Mouse (Mus musculus) MEL (cell line): ENCODE data around the gene Tnfaip1. TPM values are rescaled to one million over a fixed set of nuclear protein-coding genes. Genes with fewer than 3 reads are reported as not detected.

ENCODE experiments used
- DNase-seq: peaks from one replicate; pipeline ENCODE4 v3.0.0; 2011; ENCODE audit warnings: low read depth, low spot score
- H3K27ac ChIP-seq: 2 replicates; pipeline ENCODE4 v1.5.1; 2012; ENCODE audit warnings: low read depth, mild to moderate bottlenecking, control low read depth, low read length, moderate library complexity; ENCODE audit not compliant: control insufficient read depth
- H3K27me3 ChIP-seq, 2 experiments: fragments of 150-350 bp in 1 of 2; sonication (generic) in 1 of 2; 2 replicates each; pipeline ENCODE4 v1.6.1; 2012; ENCODE audit warnings: low read length in 2 of 2, mild to moderate bottlenecking in 2 of 2, improper control_type of control experiment in 1 of 2, moderate library complexity in 1 of 2; ENCODE audit not compliant: insufficient read depth in 2 of 2, control insufficient read depth in 1 of 2
- H3K36me3 ChIP-seq, 2 experiments: 2 replicates each; pipeline ENCODE4 v1.6.1; 2012 to 2014; ENCODE audit warnings: low read length in 2 of 2, improper control_type of control experiment in 1 of 2, inconsistent platforms in 1 of 2, mild to moderate bottlenecking in 1 of 2; ENCODE audit not compliant: insufficient read depth in 2 of 2, control insufficient read depth in 1 of 2
- H3K4me1 ChIP-seq, 2 experiments: fragments of 150-350 bp in 1 of 2; sonication (generic) in 1 of 2; 2 replicates each; pipeline ENCODE4 v1.6.1; 2012; ENCODE audit warnings: low read length in 2 of 2, improper control_type of control experiment in 1 of 2, mild to moderate bottlenecking in 1 of 2; ENCODE audit not compliant: insufficient read depth in 2 of 2, control insufficient read depth in 1 of 2
- H3K4me3 ChIP-seq, 2 experiments: fragments of 150-350 bp in 1 of 2; sonication (generic) in 1 of 2; 2 replicates each; pipeline ENCODE4 v1.5.1; 2012; ENCODE audit warnings: low read depth in 2 of 2, low read length in 2 of 2, mild to moderate bottlenecking in 2 of 2, moderate library complexity in 2 of 2, control low read depth in 1 of 2, improper control_type of control experiment in 1 of 2; ENCODE audit not compliant: control insufficient read depth in 1 of 2, insufficient read depth in 1 of 2
- H3K79me2 ChIP-seq: 2 replicates; pipeline ENCODE4 v1.6.1; 2012; ENCODE audit warnings: mild to moderate bottlenecking, low read length, moderate library complexity; ENCODE audit not compliant: control insufficient read depth, poor library complexity, insufficient read depth
- H3K9ac ChIP-seq: 2 replicates; pipeline ENCODE4 v1.6.1; 2012; ENCODE audit warnings: low read depth, mild to moderate bottlenecking, control low read depth, low read length, moderate library complexity; ENCODE audit not compliant: control insufficient read depth, poor library complexity, severe bottlenecking
- H3K9me3 ChIP-seq: fragments of 150-350 bp; sonication (generic); replicated peaks from 2 replicates; pipeline ENCODE4 v1.6.1; 2012; ENCODE audit warnings: mild to moderate bottlenecking, low read length, improper control_type of control experiment, moderate library complexity; ENCODE audit not compliant: insufficient read depth
- BHLHE40 ChIP-seq: IDR thresholded peaks from 2 replicates; pipeline ENCODE4 v1.6.1; 2012; ENCODE audit warnings: low read depth, mild to moderate bottlenecking, inconsistent platforms, low read length, improper control_type of control experiment, borderline replicate concordance
- CHD2 ChIP-seq: IDR thresholded peaks from 2 replicates; pipeline ENCODE4 v1.6.1; 2011; ENCODE audit warnings: low read length, improper control_type of control experiment
- CTCF ChIP-seq, 3 experiments: IDR thresholded peaks in 2 of 3; conservative IDR thresholded peaks in 1 of 3; 2 replicates each; pipeline ENCODE4 v1.5.1; 2011 to 2012; ENCODE audit warnings: low read length in 3 of 3, low read depth in 2 of 3, mild to moderate bottlenecking in 2 of 3, improper control_type of control experiment in 1 of 3, inconsistent platforms in 1 of 3, mixed read lengths in 1 of 3, moderate library complexity in 1 of 3; ENCODE audit not compliant: control insufficient read depth in 1 of 3, insufficient read depth in 1 of 3, poor library complexity in 1 of 3, severe bottlenecking in 1 of 3
- ETS1 ChIP-seq: IDR thresholded peaks from 2 replicates; pipeline ENCODE4 v1.6.1; 2012; ENCODE audit warnings: low read depth, mild to moderate bottlenecking, inconsistent platforms, low read length, improper control_type of control experiment, moderate library complexity
- GATA1 ChIP-seq: IDR thresholded peaks from 2 replicates; pipeline ENCODE4 v1.6.1; 2011; ENCODE audit warnings: low read depth, low read length, improper control_type of control experiment
- HCFC1 ChIP-seq: IDR thresholded peaks from 2 replicates; pipeline ENCODE4 v1.6.1; 2012; ENCODE audit warnings: low read depth, mild to moderate bottlenecking, inconsistent platforms, low read length, improper control_type of control experiment, moderate library complexity
- MAFK ChIP-seq: IDR thresholded peaks from 2 replicates; pipeline ENCODE4 v1.6.1; 2011; ENCODE audit warnings: low read depth, mild to moderate bottlenecking, low read length, improper control_type of control experiment, borderline replicate concordance
- MAX ChIP-seq: IDR thresholded peaks from 2 replicates; pipeline ENCODE4 v1.6.1; 2011; ENCODE audit warnings: low read length, improper control_type of control experiment
- MYB ChIP-seq: IDR thresholded peaks from 2 replicates; pipeline ENCODE4 v1.6.1; 2011; ENCODE audit warnings: mild to moderate bottlenecking, low read depth, low read length, improper control_type of control experiment
- NELFE ChIP-seq: IDR thresholded peaks from 2 replicates; pipeline ENCODE4 v1.6.1; 2011; ENCODE audit warnings: low read depth, low read length, improper control_type of control experiment
- NRF1 ChIP-seq: IDR thresholded peaks from 2 replicates; pipeline ENCODE4 v1.6.1; 2014; ENCODE audit warnings: low read depth, mild to moderate bottlenecking, inconsistent platforms, low read length, improper control_type of control experiment, moderate library complexity; ENCODE audit not compliant: poor library complexity, insufficient read depth, severe bottlenecking
- RCOR1 ChIP-seq: IDR thresholded peaks from 2 replicates; pipeline ENCODE4 v1.6.1; 2012; ENCODE audit warnings: low read depth, mild to moderate bottlenecking, inconsistent platforms, low read length, improper control_type of control experiment
- SIN3A ChIP-seq: IDR thresholded peaks from 2 replicates; pipeline ENCODE4 v1.6.1; 2012; ENCODE audit warnings: low read length, improper control_type of control experiment, inconsistent platforms
- SMC3 ChIP-seq: IDR thresholded peaks from 2 replicates; pipeline ENCODE4 v1.6.1; 2011; ENCODE audit warnings: low read depth, low read length, improper control_type of control experiment
- USF2 ChIP-seq, 2 experiments: IDR thresholded peaks; 2 replicates each; pipeline ENCODE4 v1.6.1; 2011 to 2012; ENCODE audit warnings: improper control_type of control experiment in 2 of 2, low read length in 2 of 2, borderline replicate concordance in 1 of 2, inconsistent platforms in 1 of 2, low read depth in 1 of 2, mild to moderate bottlenecking in 1 of 2; ENCODE audit not compliant: insufficient read depth in 1 of 2
- ZKSCAN1 ChIP-seq: IDR thresholded peaks from 2 replicates; pipeline ENCODE4 v1.6.1; 2012; ENCODE audit warnings: low read depth, mild to moderate bottlenecking, inconsistent platforms, low read length, improper control_type of control experiment, moderate library complexity
- polyA plus RNA-seq, 2 experiments: library from polyadenylated mRNA; stranded (reverse) in 1 of 2; unstranded in 1 of 2; fragments of >175 nt in 1 of 2; fragments of >200 nt in 1 of 2; gene quantifications; 2 replicates each; pipeline versions ENCODE4 v1.2.1 to v1.2.4; 2012; ENCODE audit warnings: low replicate concordance in 2 of 2, low read depth in 1 of 2; ENCODE audit not compliant: insufficient read length in 2 of 2, insufficient read depth in 1 of 2, missing spikeins in 1 of 2
- total RNA-seq: library from RNA; depleted of rRNA; stranded (reverse); fragments of 300-350 nt; gene quantifications from 2 replicates; pipeline ENCODE4 v1.2.3, GENCODE M21; 2012

Tnfaip1 gene
- total and polyA plus RNA-seq, 3 experiments: 3.9 to 7.4 TPM; not detected in 1

DNA sequence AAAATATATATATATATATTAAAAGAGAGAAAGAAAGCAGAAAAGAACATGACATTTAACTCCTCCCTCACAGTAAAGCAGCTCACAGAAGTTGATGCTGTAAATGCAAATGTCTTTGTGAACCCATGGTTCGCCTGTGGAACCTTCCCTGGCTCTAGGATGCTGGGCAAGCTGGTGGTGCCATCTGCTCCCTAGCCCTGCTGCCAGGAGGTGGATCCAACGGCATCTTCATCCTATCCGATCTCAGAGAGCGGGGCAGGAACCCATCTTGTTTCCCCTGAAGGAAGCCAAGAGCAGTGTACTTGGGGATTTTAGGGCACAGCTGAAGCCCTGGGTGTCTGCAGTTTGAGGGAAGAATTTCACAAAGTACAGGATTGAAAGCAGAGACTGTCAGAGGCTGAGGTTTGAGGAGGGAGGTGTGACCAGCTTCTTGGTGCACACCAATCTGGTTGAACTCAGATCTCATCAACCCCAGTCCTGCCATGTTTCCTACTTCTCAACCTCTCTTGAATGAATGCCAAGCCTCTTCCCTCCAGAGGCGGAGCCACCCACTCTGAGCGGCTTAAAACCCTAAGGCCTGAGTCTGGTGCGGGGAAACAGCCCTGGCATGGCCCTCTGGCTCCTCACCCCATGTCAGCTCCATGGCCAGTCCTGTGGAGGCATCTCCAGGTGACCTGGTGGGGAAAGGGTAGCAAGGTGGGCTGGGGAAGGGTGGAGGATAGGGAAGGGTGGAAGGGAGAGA, 33.1 kb downstream of the Tnfaip1 start, which contains the start of gene Sebox:
TSS of gene Sebox (plus strand) at position 539 of the 742 bp plus-strand sequence.
- Histone ChIP-seq H3K9me3 (no peaks in the 10 kb centered on the region), H3K27me3 (no peaks in the 10 kb centered on the region; a peak in 1 of 4 replicates), H3K4me1 (peaks cover 0 to 20% of the 10 kb centered on the region in 2 experiments; a peak in 3 of 4 replicates), H3K36me3 (peaks cover 7 to 14% of the 10 kb centered on the region in 2 experiments; a peak in 3 of 4 replicates), H3K4me3 (no peak within 1 kb of the TSS), H3K79me2 (no peaks in the 10 kb centered on the region), H3K27ac (no peak within 1 kb of the TSS), H3K9ac (no peak within 1 kb of the TSS)
- DNase-seq: peak; percentile 82
- TF ChIP-seq USF2 (IDR thresholded peaks at IDR 0.05; ENCODE audit: borderline replicate concordance in 1 of 2, insufficient read depth in 1 of 2, low read depth in 1 of 2, low read length in 2 of 2): no peak
- peak; percentile 79 for TF ChIP-seq RCOR1

GRCm38 (mm10) chr11:78501529-78501928, 34.6 kb downstream of the Tnfaip1 start:
- peaks cover 3 to 7% of the 10 kb centered on the region in 2 experiments; a peak in 3 of 4 replicates for H3K36me3 ChIP-seq
- no peaks in the 10 kb centered on the region; a peak in 1 of 4 replicates for H3K27me3 ChIP-seq

DNA sequence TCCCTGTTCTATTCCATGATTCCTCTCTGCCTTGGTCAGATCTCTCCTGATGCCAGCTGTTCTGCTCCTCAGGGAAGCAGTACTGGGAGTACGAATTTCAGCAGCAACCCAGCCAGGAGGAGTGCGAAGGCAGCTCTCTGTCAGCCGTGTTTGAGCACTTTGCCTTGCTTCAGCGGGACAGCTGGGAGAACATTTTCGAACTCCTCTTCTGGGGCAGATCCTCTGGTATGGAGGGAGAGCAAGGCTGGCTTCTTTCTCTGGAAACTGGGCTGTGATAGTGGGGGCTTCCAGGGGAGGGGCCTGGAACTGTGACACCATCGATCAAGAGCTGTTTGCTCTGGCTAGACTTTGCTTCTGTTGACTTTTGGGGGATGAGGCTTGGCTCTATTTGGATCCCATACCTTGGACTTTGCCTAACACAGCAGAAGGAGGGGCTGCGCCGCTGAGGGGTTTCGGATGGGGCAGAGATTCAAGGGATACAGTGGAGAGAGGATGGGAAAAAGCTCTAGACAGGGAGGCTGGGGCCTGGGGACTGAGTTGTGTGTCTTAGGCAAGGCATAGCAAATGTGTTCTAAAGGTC, 35.4 kb downstream of the Tnfaip1 start:
- Histone ChIP-seq H3K27ac (no peak overlapping the region), H3K9ac (no peak overlapping the region), H3K79me2 (no peaks in the 10 kb centered on the region), H3K27me3 (no peaks in the 10 kb centered on the region; a peak in 1 of 4 replicates), H3K9me3 (no peaks in the 10 kb centered on the region), H3K36me3 (peaks cover 0 to 7% of the 10 kb centered on the region in 2 experiments; a peak in 1 of 4 replicates), H3K4me1 (peaks cover 0 to 26% of the 10 kb centered on the region in 2 experiments; a peak in 3 of 4 replicates), H3K4me3 (no peak overlapping the region)
- TF ChIP-seq SIN3A (no peak), NELFE (no peak), NRF1 (no peak), MYB (no peak), ETS1 (no peak), HCFC1 (no peak), BHLHE40 (no peak), CTCF (IDR thresholded peaks at IDR 0.05 in 2 of 3, conservative IDR thresholded peaks at IDR 0.05 in 1 of 3; ENCODE audit: control insufficient read depth in 1 of 3, insufficient read depth in 1 of 3, low read depth in 2 of 3, low read length in 3 of 3, poor library complexity in 1 of 3, severe bottlenecking in 1 of 3) (no peak), USF2 (IDR thresholded peaks at IDR 0.05; ENCODE audit: borderline replicate concordance in 1 of 2, insufficient read depth in 1 of 2, low read depth in 1 of 2, low read length in 2 of 2) (no peak), CHD2 (no peak), SMC3 (no peak), MAFK (no peak), MAX (no peak)
- no peak for DNase-seq

More at GRCm38 (mm10) chr11:78501529-78501928, 34.6 kb downstream of the Tnfaip1 start:
- peak; percentile 84 for DNase-seq
- TF ChIP-seq GATA1 (peak; percentile 2; the same call in 1 of the 2 replicates), MYB (no peak), NRF1 (no peak), ZKSCAN1 (no peak)
- Histone ChIP-seq H3K79me2 (no peaks in the 10 kb centered on the region), H3K4me1 (peaks cover 0 to 26% of the 10 kb centered on the region in 2 experiments; a peak in 3 of 4 replicates), H3K9me3 (no peaks in the 10 kb centered on the region), H3K4me3 (no peak overlapping the region), H3K27ac (no peak overlapping the region), H3K9ac (no peak overlapping the region)
